Mouse (Mus musculus): ENCODE measurements around the gene H2-K1.

- TF ChIP-seq ZNF384 (IDR thresholded peaks at IDR 0.05; ENCODE audit: low read depth, low read length) (no peak), CHD2 (IDR thresholded peaks at IDR 0.05; ENCODE audit: low read depth, low read length) (no peak), HCFC1 (IDR thresholded peaks at IDR 0.05; ENCODE audit: borderline replicate concordance, insufficient read depth, low read length) (no peak), MAFK (IDR thresholded peaks at IDR 0.05; ENCODE audit: insufficient read depth, low read depth, low read length) (no peak)
Observed at GRCm38 (mm10) chr17:34013436-34013835, 13.3 kb upstream of the H2-K1 start.

Measured in ES-E14 (cell line).